Mouse (Mus musculus) small intestine, adult 2 months (tissue): ENCODE measurements around the gene Chtf18. TPM values are rescaled to one million over a fixed set of nuclear protein-coding genes. Genes with fewer than 3 reads are reported as not detected.

Experiments used
- H3K27ac ChIP-seq: fragments of 200-500 bp; 2 replicates; pipeline ENCODE4 v1.5.1; 2012; ENCODE audit warnings: low read depth, low read length, control low read depth, inconsistent platforms; ENCODE audit not compliant: insufficient read depth
- H3K27me3 ChIP-seq: fragments of 200-500 bp; 2 replicates; pipeline ENCODE4 v1.6.1; 2012; ENCODE audit warnings: mild to moderate bottlenecking, moderate library complexity, low read length, inconsistent platforms; ENCODE audit not compliant: control insufficient read depth, insufficient read depth
- H3K36me3 ChIP-seq: fragments of 200-500 bp; 2 replicates; pipeline ENCODE4 v1.6.1; 2012; ENCODE audit warnings: mild to moderate bottlenecking, low read length, control low read depth, inconsistent platforms; ENCODE audit not compliant: control insufficient read depth, insufficient read depth
- H3K4me1 ChIP-seq: fragments of 200-500 bp; 2 replicates; pipeline ENCODE4 v1.6.1; 2012; ENCODE audit warnings: low read length, inconsistent platforms, mixed read lengths; ENCODE audit not compliant: control insufficient read depth, insufficient read depth, insufficient read length
- H3K4me3 ChIP-seq: fragments of 200-500 bp; 2 replicates; pipeline ENCODE4 v1.5.1; 2012; ENCODE audit warnings: low read depth, mild to moderate bottlenecking, control low read depth, inconsistent platforms, low read length, moderate library complexity
- CTCF ChIP-seq: fragments of 200-500 bp; IDR thresholded peaks from 2 replicates; pipeline ENCODE4 v1.5.1; 2012; ENCODE audit warnings: low read depth, mild to moderate bottlenecking, control low read depth, inconsistent platforms, low read length, moderate library complexity, mixed read lengths; ENCODE audit not compliant: insufficient replicate concordance, insufficient read length; ENCODE audit errors: extremely low read depth
- POLR2A ChIP-seq: fragments of 200-500 bp; IDR thresholded peaks from 2 replicates; pipeline ENCODE4 v1.6.1; 2012; ENCODE audit warnings: low read depth, mild to moderate bottlenecking, control low read depth, inconsistent platforms, low read length, moderate library complexity
- WGBS: fragments of 180-500 bp; shearing (Covaris S2); methylation state at CpG from one replicate; pipeline ENCODE4 v1.1.7; 2018; 5-methylcytosine and 5-hydroxymethylcytosine counted together
- polyA plus RNA-seq: library from polyadenylated mRNA; depleted of rRNA; stranded (reverse); fragments of >200 nt; gene quantifications from 2 replicates; pipeline ENCODE4 v1.2.3, GENCODE M21; 2012; rRNA removed

Chtf18 gene
- polyA plus RNA-seq, 1 experiment: 15.2 TPM

DNA sequence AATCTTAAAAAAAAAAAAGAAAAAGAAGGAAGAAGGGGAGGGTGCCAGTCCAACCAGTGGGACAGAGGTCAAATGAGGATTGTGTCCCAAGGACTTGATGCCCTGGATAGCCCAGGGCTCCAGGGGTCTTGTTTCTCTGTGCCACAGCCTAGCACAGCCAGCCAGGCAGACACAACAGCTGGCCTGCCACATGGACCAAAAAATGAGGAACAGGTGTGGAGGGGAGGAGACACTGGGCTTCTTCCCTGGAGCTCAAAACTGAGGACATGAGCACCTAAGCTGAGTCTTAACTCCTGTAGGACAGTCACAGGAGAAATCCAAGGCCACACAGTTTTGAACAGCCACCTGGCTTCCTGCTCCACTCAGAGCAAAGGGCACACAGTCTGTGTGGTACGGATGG, 31.0 kb downstream of the Chtf18 start:
- no peak for TF ChIP-seq CTCF
- TF ChIP-seq POLR2A: no peak
- no peak overlapping the region for H3K27ac ChIP-seq
- WGBS: 7% methylated on average over 1 of the region's 1 CpGs
- H3K4me3 ChIP-seq: no peak overlapping the region
- H3K27me3 ChIP-seq: no peaks in the 10 kb centered on the region
- H3K36me3 ChIP-seq: no peaks in the 10 kb centered on the region
- H3K4me1 ChIP-seq: no peaks in the 10 kb centered on the region

DNA sequence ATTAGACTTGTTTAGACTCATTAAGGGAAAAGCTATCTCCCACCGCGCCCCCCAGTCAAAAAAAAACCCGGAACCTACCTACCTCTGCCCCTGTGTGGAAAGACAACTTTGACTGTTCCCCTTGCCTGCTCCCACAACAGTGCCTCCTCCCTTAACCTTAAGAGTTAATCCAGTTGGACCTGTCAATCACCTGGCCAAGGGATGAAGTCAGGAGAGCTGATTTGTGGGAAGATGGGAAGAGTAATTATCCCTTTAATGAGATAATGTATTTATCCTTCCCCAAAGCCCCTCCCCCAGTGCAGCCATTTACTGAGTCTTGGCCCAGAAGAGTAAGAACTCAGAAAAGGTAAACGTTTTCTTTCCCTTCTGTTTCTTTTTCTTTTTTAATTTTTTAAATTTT, 38.3 kb downstream of the Chtf18 start:
- H3K4me3 ChIP-seq: no peak overlapping the region
- no peaks in the 10 kb centered on the region for H3K27me3 ChIP-seq
- H3K4me1 ChIP-seq: no peaks in the 10 kb centered on the region
- H3K27ac ChIP-seq: no peak overlapping the region
- H3K36me3 ChIP-seq: no peaks in the 10 kb centered on the region
- TF ChIP-seq CTCF (no peak), POLR2A (no peak)
- 74% methylated on average over 4 of the region's 4 CpGs for WGBS

GRCm38 (mm10) chr17:25686323-25686722, 40.9 kb downstream of the Chtf18 start:
- Histone ChIP-seq H3K27me3 (no peaks in the 10 kb centered on the region), H3K36me3 (no peaks in the 10 kb centered on the region), H3K27ac (no peak overlapping the region), H3K4me1 (no peaks in the 10 kb centered on the region), H3K4me3 (no peak overlapping the region)
- 35% methylated on average over 7 of the region's 7 CpGs for WGBS
- TF ChIP-seq POLR2A (no peak), CTCF (peak; percentile 17; the same call in 1 of the 2 replicates)

- Histone ChIP-seq H3K27me3 (no peaks in the 10 kb centered on the region), H3K4me1 (0 out of 2 replicates have a peak, but pooled peaks cover 1% of the 10 kb centered on the region), H3K36me3 (no peaks in the 10 kb centered on the region), H3K27ac (no peak overlapping the region), H3K4me3 (no peak overlapping the region)
- TF ChIP-seq CTCF (no peak), POLR2A (no peak)
- whole genome bisulfite sequencing: 69% methylated on average over 4 of the region's 4 CpGs
Observed at GRCm38 (mm10) chr17:25681636-25682035, 45.6 kb downstream of the Chtf18 start.

GRCm38 (mm10) chr17:25679818-25680217, 47.4 kb downstream of the Chtf18 start:
- Histone ChIP-seq H3K27me3 (no peaks in the 10 kb centered on the region), H3K4me1 (0 out of 2 replicates have a peak, but pooled peaks cover 1% of the 10 kb centered on the region), H3K27ac (no peak overlapping the region), H3K36me3 (no peaks in the 10 kb centered on the region), H3K4me3 (no peak overlapping the region)
- no peak for TF ChIP-seq POLR2A
- no peak for TF ChIP-seq CTCF
- WGBS: 30% methylated on average over 5 of the region's 5 CpGs

- Histone ChIP-seq H3K27me3 (no peaks in the 10 kb centered on the region), H3K4me3 (no peak overlapping the region), H3K36me3 (no peaks in the 10 kb centered on the region), H3K4me1 (0 out of 2 replicates have a peak, but pooled peaks cover 1% of the 10 kb centered on the region), H3K27ac (no peak overlapping the region)
- 71% methylated on average over 6 of the region's 6 CpGs for whole genome bisulfite sequencing
- no peak for TF ChIP-seq POLR2A
- no peak for TF ChIP-seq CTCF
Observed at GRCm38 (mm10) chr17:25677969-25678368, 49.2 kb downstream of the Chtf18 start.

DNA sequence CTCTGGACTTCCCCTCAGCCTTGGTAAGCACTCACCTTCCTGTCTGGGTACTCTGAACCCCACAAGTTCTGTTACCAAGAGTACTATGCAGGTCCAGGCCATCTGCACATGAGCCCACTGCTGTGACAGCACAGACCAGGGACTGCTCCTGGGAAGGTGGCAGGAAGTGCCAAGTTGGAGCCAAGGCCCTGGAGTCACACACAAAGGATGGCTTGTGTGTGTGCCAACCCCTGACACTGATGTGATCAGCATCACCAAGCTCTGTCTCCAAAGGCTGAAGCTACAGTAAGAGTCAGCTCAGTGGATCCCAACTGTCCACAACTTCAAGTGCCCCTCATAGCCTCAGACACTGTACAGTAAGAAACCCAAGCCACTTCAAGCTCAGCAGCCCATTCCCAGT, 54.2 kb downstream of the Chtf18 start:
- TF ChIP-seq POLR2A (no peak), CTCF (no peak)
- H3K36me3 ChIP-seq: no peaks in the 10 kb centered on the region
- no peak overlapping the region for H3K27ac ChIP-seq
- H3K4me1 ChIP-seq: no peaks in the 10 kb centered on the region
- no peaks in the 10 kb centered on the region for H3K27me3 ChIP-seq
- H3K4me3 ChIP-seq: no peak overlapping the region

Other genes starting within 250 kb of the Chtf18 start
- gene Sstr5, start 230.1 kb downstream of the Chtf18 start, polyA plus RNA-seq: 0.29 and 0.53 TPM in 2 replicates
- gene Sox8, start 156.7 kb downstream of the Chtf18 start, polyA plus RNA-seq: 0.67 and 0.98 TPM in 2 replicates
- 10.0 and 10.9 TPM in 2 replicates for gene Lmf1, start 148.3 kb downstream of the Chtf18 start, polyA plus RNA-seq
- gene Gng13, start 10.2 kb downstream of the Chtf18 start, polyA plus RNA-seq: 0.20 and 0.30 TPM in 2 replicates
- 12.4 and 23.0 TPM in 2 replicates for gene Rpusd1, start 251 bp upstream of the Chtf18 start, polyA plus RNA-seq
- 0.16 and 0.20 TPM in 2 replicates for gene Mslnl, start 8.6 kb upstream of the Chtf18 start, polyA plus RNA-seq
- 1.0 and 3.8 TPM in 2 replicates for gene Msln, start 27.0 kb upstream of the Chtf18 start, polyA plus RNA-seq
- 14.9 and 19.3 TPM in 2 replicates for gene Narfl, start 46.4 kb upstream of the Chtf18 start, polyA plus RNA-seq
- gene Haghl, start 58.3 kb upstream of the Chtf18 start, polyA plus RNA-seq: 12.7 and 25.0 TPM in 2 replicates
- 0.06 TPM in 1 of 2 replicates, not detected in the other for gene Ccdc78, start 59.2 kb upstream of the Chtf18 start, polyA plus RNA-seq
- 70.7 and 135 TPM in 2 replicates for gene Fam173a, start 65.5 kb upstream of the Chtf18 start, polyA plus RNA-seq
- 0.48 TPM in 1 of 2 replicates, not detected in the other for gene AC134908.4, start 68.2 kb upstream of the Chtf18 start, polyA plus RNA-seq
- gene Metrn, start 69.7 kb upstream of the Chtf18 start, polyA plus RNA-seq: 28.2 and 31.9 TPM in 2 replicates
- 3.1 and 3.7 TPM in 2 replicates for gene Fbxl16, start 81.7 kb upstream of the Chtf18 start, polyA plus RNA-seq
- 18.2 and 40.0 TPM in 2 replicates for gene Wdr24, start 96.2 kb upstream of the Chtf18 start, polyA plus RNA-seq
- 30.2 and 47.3 TPM in 2 replicates for gene Jmjd8, start 101.4 kb upstream of the Chtf18 start, polyA plus RNA-seq
- gene Stub1, start 106.0 kb upstream of the Chtf18 start, polyA plus RNA-seq: 76.7 and 141 TPM in 2 replicates
- gene Rhbdl1, start 109.9 kb upstream of the Chtf18 start, polyA plus RNA-seq: 6.9 and 10.6 TPM in 2 replicates
- 28.3 and 55.5 TPM in 2 replicates for gene Gm20683, start 114.3 kb upstream of the Chtf18 start, polyA plus RNA-seq
- gene Rhot2, start 117.4 kb upstream of the Chtf18 start, polyA plus RNA-seq: 54.9 and 87.5 TPM in 2 replicates
- 8.3 and 13.3 TPM in 2 replicates for gene Wdr90, start 134.1 kb upstream of the Chtf18 start, polyA plus RNA-seq
- gene Mcrip2, start 141.3 kb upstream of the Chtf18 start, polyA plus RNA-seq: 84.8 and 111 TPM in 2 replicates
- 149 and 196 TPM in 2 replicates for gene Mettl26, start 147.7 kb upstream of the Chtf18 start, polyA plus RNA-seq
- gene Wfikkn1, start 153.4 kb upstream of the Chtf18 start, polyA plus RNA-seq: 0.72 and 2.6 TPM in 2 replicates
- 20.7 and 43.4 TPM in 2 replicates for gene Rab40c, start 192.3 kb upstream of the Chtf18 start, polyA plus RNA-seq
- gene Pigq, start 217.5 kb upstream of the Chtf18 start, polyA plus RNA-seq: 59.8 and 74.1 TPM in 2 replicates
- gene Nhlrc4, start 217.5 kb upstream of the Chtf18 start, polyA plus RNA-seq: 0.51 TPM in 1 of 2 replicates, not detected in the other
- gene A930017K11Rik, start 225.1 kb upstream of the Chtf18 start, polyA plus RNA-seq: 0.04 TPM in 1 of 2 replicates, not detected in the other